Mouse (Mus musculus): ENCODE results near the gene Ccnq.
"Not testable (repeated sequence)": the region's sequence is repeated elsewhere in the genome, so short reads cannot be mapped to it uniquely, and the experiment has no call there.

The Ccnq gene

GRCm38 (mm10) chr11:78762201-78762600 lies 10.7 kb upstream of the Ccnq start:
- in situ Hi-C loops (cut with MboI), result no loop called here

GRCm38 (mm10) chr11:78761086-78761485 lies 9.6 kb upstream of the Ccnq start:
- in situ Hi-C loops (cut with MboI), result no loop called here

GRCm38 (mm10) chr11:78755299-78755698 lies 3.8 kb upstream of the Ccnq start:
- in situ Hi-C loops (cut with MboI), result no loop called here

GRCm38 (mm10) chr11:78754177-78754576 lies 2.6 kb upstream of the Ccnq start:
- in situ Hi-C loops (cut with MboI), result not testable (repeated sequence)

GRCm38 (mm10) chr11:78753183-78753582 lies 1.7 kb upstream of the Ccnq start:
- in situ Hi-C loops (cut with MboI), result no loop called here

GRCm38 (mm10) chr11:78751843-78752203 lies 294 bp upstream of the Ccnq start:
- in situ Hi-C loops (cut with MboI), result no loop called here

GRCm38 (mm10) chr11:78746264-78746663 lies 5.3 kb downstream of the Ccnq start:
- in situ Hi-C loops (cut with MboI), result no loop called here

- in situ Hi-C loops (cut with MboI), result no loop called here
These were observed 6.1 kb downstream of the Ccnq start for GRCm38 (mm10) chr11:78745475-78745874.

- in situ Hi-C loops (cut with MboI), result no loop called here
These were observed 9.1 kb downstream of the Ccnq start for GRCm38 (mm10) chr11:78742461-78742860.

- in situ Hi-C loops (cut with MboI), result no loop called here
These were observed 9.6 kb downstream of the Ccnq start for GRCm38 (mm10) chr11:78741958-78742357.

- in situ Hi-C loops (cut with MboI), result no loop called here
These were observed 12.2 kb downstream of the Ccnq start for GRCm38 (mm10) chr11:78739361-78739760.

- in situ Hi-C loops (cut with MboI), result no loop called here
These were observed 14.6 kb downstream of the Ccnq start for GRCm38 (mm10) chr11:78736877-78737408.

- in situ Hi-C loops (cut with MboI), result no loop called here
These were observed 16.4 kb downstream of the Ccnq start for GRCm38 (mm10) chr11:78735168-78735567.

- in situ Hi-C loops (cut with MboI), result no loop called here
These were observed 18.9 kb downstream of the Ccnq start for GRCm38 (mm10) chr11:78732619-78733018.

- in situ Hi-C loops (cut with MboI), result no loop called here
These were observed 20.6 kb downstream of the Ccnq start for GRCm38 (mm10) chr11:78730902-78731301.

GRCm38 (mm10) chr11:78728041-78728440 lies 23.5 kb downstream of the Ccnq start:
- in situ Hi-C loops (cut with MboI), result no loop called here

- in situ Hi-C loops (cut with MboI), result no loop called here
These were observed 25.2 kb downstream of the Ccnq start for GRCm38 (mm10) chr11:78726366-78726765.

- in situ Hi-C loops (cut with MboI), result no loop called here
These were observed 26.7 kb downstream of the Ccnq start for GRCm38 (mm10) chr11:78724792-78725191.

- in situ Hi-C loops (cut with MboI), result no loop called here
These were observed 30.1 kb downstream of the Ccnq start for GRCm38 (mm10) chr11:78721419-78721818.

GRCm38 (mm10) chr11:78717655-78718054 lies 33.9 kb downstream of the Ccnq start:
- in situ Hi-C loops (cut with MboI), result no loop called here

- in situ Hi-C loops (cut with MboI), result no loop called here
These were observed 42.9 kb downstream of the Ccnq start for GRCm38 (mm10) chr11:78708642-78709041.

- in situ Hi-C loops (cut with MboI), result no loop called here
These were observed 45.5 kb downstream of the Ccnq start for GRCm38 (mm10) chr11:78706026-78706425.

GRCm38 (mm10) chr11:78703085-78703484 lies 48.4 kb downstream of the Ccnq start:
- in situ Hi-C loops (cut with MboI), result no loop called here

GRCm38 (mm10) chr11:78702319-78702718 lies 49.2 kb downstream of the Ccnq start:
- in situ Hi-C loops (cut with MboI), result no loop called here
